Mouse (Mus musculus): ENCODE results near the gene Tnpo3. TPM values are rescaled to one million over a fixed set of nuclear protein-coding genes. Genes with fewer than 3 reads are reported as not detected.

The Tnpo3 gene
- total RNA-seq (2021) = 10 to 100 TPM; 34.4 to 40.6 TPM
- long read RNA-seq, experiment 1, full-length matches to known transcripts = 20 of 36 reads
- long read RNA-seq, experiment 1, partial matches to known transcripts = 1 of 36 reads
- long read RNA-seq, experiment 1, other reads (novel, unspliced or antisense) = 15 of 36 reads
- long read RNA-seq, experiment 2, full-length matches to known transcripts = 18 of 31 reads
- long read RNA-seq, experiment 2, partial matches to known transcripts = 0 of 31 reads
- long read RNA-seq, experiment 2, other reads (novel, unspliced or antisense) = 13 of 31 reads

DNA sequence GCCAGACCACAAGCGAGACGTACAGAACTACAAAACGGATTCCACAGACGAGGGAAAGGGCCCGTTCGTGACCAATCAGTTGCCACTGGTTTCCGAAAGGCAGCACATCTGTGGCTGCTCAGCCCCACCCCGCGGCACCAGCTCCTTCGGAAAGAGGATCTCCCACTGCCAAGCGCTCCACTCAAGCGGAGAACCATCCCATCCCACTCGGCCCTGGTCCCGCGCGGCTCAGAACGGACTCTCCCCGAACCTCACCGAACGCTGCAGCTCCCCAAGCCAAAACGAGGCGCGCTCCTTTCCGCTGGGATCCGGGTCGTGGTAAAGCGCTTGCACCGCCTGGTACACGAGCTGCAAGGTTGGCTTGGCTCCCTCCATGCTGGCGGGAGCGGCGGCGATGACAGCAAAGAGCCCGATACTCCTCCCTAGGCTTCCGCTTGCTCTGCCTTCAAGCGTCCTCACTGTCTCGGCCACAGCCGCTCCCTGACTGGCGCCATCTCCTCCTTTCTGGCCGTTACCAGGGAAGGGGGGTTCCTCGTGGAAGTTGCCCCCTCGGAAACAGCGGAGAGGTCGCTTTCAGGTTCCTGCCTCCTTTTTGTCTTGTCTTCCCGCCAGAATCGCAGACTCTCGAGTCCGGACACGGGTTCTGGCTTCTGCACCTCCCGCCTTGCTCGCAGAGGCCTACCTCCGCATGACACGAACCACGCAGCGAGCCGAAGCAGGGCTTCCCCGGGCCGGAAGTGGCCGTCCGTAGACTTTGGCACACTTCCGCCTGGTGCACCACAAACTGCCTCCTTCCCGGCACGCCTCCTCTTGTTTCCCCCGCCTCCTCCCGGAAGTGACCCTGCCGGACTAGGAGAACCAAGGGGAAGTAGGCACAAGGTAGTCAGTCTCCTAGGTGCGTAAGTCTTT lies at the start of gene Tnpo3:
TSS of gene Tnpo3 (minus strand) at position 777 of the 909 bp plus-strand sequence.
- intact Hi-C loops (cut with DNase I) = loop anchor here (5.0 to 10.0 kb wide), 2 partner anchors 225 to 262 kb away; partner anchors contain the start of genes Calu and Opn1sw

DNA sequence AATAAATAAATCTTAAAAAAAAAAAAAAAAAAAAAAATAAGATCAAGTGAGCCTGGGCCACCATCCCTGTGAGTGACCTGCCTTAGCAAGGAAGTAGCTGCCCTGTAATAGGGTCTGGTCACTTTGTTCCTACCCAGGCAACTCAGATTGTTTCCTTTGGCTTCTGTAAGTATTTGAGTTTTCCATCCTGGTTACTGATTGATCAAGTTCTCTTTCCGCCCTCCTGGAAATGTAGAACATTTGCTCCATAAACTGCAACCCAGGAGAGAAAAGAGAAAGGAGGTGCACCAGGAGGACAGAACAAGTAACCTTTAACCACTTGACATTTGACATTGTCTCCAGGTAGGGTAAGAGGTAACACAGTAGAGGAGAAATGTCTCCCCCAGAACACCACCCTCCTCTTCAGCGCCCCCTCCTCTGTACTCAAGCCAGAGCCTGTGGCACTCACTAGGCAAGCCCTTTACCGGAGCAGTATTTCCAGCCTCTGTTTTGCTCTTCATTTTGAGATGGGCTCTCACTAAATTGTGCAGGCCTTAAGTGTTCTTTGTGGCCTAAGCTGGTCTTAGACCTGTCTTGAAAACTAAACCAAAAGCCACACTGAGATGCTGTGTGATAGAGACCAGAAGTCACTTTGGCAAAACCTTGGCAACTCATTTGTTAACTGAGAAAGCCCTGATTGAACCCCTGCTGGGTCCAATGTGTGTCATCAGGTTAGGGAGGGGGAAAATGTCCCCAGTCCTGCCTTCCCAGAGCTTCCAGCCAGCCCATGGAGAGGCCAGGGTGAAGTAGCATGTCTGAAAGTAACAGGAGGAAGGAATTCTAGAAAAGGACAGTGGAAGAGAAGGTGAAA lies 49.2 kb upstream of the Tnpo3 start:
- H3K27ac ChIP-seq = no peak overlapping the region
- intact Hi-C loops (cut with DNase I) = loop anchor here (5.0 kb wide), 1 partner anchor 87 kb away; no protein-coding TSS in a partner anchor
- DNase-seq = no peak
- TF ChIP-seq CTCF (IDR thresholded peaks at IDR 0.05) = no peak
- no peak overlapping the region for H3K4me3 ChIP-seq

More for the DNA sequence above, at the start of gene Tnpo3:
- peak; percentile 96 for DNase-seq
- TF ChIP-seq CTCF (IDR thresholded peaks at IDR 0.05) = no peak
- peak within 1 kb of the TSS; percentile 93 for H3K4me3 ChIP-seq
- H3K27ac ChIP-seq = peak within 1 kb of the TSS; percentile 98

DNA sequence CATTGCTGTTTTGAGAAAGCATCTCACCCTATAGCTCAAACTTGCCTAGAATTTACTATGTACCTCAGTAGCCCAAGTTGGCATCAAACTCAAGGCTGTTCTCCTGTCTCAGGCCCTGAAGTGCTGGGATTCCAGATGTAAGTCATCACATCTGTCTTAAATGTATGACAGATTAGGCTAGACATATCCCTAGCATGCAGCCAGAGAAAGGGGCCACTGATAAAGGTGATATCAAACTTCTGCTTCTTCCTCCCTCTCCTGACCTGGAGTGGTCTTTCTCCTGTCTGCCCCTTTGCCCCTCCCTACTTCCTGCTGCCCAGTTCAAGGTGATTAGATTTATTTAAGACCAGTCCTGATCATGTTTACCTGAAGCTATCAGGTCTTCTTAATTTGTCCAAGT lies 43.6 kb upstream of the Tnpo3 start:
- intact Hi-C loops (cut with DNase I) = no loop called here

DNA sequence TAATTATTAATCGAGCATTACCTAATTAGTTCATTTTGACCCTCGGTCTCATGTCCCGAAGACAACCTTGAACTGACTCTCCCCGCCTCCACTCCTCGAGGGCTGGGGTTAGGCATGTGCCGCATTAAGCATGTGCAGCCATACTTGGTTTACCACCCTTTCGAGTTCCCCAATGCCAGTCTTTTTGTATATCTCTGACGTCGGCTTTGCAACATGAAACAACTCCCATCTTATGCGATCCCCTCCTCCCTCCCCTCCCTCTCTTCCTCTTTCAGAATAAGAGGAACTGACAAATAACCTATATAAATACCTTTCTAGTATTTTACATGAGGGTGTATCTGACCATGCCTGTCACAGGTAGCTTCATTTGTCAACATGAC lies 40.5 kb upstream of the Tnpo3 start:
- Histone ChIP-seq H3K27ac (no peak overlapping the region), H3K4me3 (no peak overlapping the region)
- DNase-seq = no peak
- intact Hi-C loops (cut with DNase I) = no loop called here
- TF ChIP-seq CTCF (IDR thresholded peaks at IDR 0.05) = no peak

More for the DNA sequence above, 43.6 kb upstream of the Tnpo3 start:
- TF ChIP-seq CTCF (IDR thresholded peaks at IDR 0.05) = no peak
- no peak for DNase-seq
- no peak overlapping the region for H3K27ac ChIP-seq
- H3K4me3 ChIP-seq = no peak overlapping the region

DNA sequence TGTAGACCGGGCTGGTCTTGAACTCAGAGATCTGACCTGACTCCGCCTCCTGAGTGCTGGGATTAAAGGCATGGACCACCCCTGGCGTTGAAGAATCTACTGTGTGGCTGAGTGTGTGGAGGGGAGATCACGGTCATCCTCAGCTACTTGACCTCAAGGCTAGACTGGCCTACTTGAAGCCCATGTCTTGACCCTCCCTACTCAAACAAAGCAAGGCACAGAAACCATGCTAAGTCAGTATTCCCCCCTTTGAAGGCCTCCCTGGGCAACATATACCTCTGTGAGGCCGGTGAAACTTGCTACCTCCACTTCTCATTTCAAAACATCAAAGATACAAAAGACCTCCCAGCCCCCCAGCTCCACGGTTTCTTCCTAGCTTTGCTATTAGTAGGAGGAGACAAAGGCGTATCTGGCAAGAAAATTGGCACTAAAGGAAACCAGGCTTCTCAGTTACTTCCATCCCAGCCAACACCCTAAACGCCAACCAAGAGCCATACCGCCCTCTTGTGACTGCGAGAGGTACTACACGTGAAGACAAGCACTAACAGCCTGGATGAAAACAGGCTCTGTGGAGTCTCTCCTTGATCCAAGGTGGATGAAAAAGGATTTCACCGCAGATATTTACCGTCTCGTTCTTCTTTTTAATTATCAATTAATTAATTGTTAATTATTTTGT lies 39.9 kb upstream of the Tnpo3 start:
- peak; percentile 87 for DNase-seq
- Histone ChIP-seq H3K4me3 (no peak overlapping the region), H3K27ac (no peak overlapping the region)
- intact Hi-C loops (cut with DNase I) = loop anchor here (2.0 kb wide), 1 partner anchor 133 kb away; no protein-coding TSS in a partner anchor
- TF ChIP-seq CTCF (IDR thresholded peaks at IDR 0.05) = peak; percentile 99

DNA sequence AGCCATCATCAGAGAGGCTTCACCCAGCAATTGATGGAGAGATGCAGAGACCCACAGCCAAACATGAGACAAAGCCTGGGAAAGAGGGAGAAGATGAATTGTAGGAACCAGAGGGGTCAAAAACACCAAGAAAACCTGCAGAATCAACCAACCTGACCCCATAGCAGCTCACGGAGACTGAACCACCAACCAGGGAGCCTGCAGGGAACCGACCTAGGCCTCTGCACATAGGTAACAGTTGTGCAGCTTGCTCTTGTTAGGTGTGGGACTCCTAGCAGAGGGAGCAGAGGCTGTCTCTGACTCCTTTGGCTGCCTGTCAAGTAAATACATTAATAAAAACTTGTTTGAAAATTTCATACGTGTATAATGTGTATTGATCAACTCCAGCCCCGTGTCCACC lies 32.1 kb upstream of the Tnpo3 start:
- H3K4me3 ChIP-seq = no peak overlapping the region
- no peak overlapping the region for H3K27ac ChIP-seq
- intact Hi-C loops (cut with DNase I) = no loop called here
- DNase-seq = no peak
- TF ChIP-seq CTCF (IDR thresholded peaks at IDR 0.05) = no peak

GRCm38 (mm10) chr6:29639580-29640419 lies 30.1 kb upstream of the Tnpo3 start:
- DNase-seq = no peak
- no peak overlapping the region for H3K27ac ChIP-seq
- intact Hi-C loops (cut with DNase I) = no loop called here
- TF ChIP-seq CTCF (IDR thresholded peaks at IDR 0.05) = no peak
- H3K4me3 ChIP-seq = no peak overlapping the region

DNA sequence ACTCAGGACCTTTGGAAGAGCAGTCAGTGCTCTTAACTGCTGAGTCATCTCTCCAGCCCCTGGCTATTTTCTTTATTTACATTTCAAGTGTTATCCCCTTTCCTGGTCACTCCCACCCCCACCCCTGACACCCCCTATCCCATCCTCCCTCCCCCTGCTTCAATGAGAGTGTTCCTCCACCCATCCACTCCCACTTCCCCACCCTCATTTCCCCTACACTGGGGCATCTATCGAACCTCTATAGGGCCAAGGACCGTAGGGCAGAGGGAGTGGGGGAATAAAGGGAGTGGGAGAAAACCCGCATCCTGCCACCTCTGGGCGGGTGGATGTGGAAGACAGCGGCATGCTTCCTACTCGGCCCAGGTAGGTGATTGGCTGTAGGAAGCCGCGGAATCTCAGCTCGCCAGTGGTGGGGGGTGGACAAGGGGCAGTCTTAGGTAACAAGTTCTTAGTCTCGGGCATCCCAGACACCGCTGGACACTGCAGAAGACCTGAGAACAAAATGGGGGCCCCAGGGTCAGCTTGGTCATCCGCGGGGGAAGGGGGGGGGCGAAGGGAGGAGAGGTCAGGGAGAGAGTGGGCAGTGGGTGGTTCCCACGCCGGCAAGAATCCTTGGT lies 29.3 kb upstream of the Tnpo3 start:
- intact Hi-C loops (cut with DNase I) = no loop called here
- TF ChIP-seq CTCF (IDR thresholded peaks at IDR 0.05) = no peak
- no peak overlapping the region for H3K27ac ChIP-seq

GRCm38 (mm10) chr6:29637397-29638373 lies 28.0 kb upstream of the Tnpo3 start:
- no peak for DNase-seq
- no peak overlapping the region for H3K4me3 ChIP-seq
- intact Hi-C loops (cut with DNase I) = no loop called here
- no peak overlapping the region for H3K27ac ChIP-seq
- TF ChIP-seq CTCF (IDR thresholded peaks at IDR 0.05) = no peak

More for the DNA sequence above, 29.3 kb upstream of the Tnpo3 start:
- no peak for DNase-seq
- no peak overlapping the region for H3K4me3 ChIP-seq
